Mouse (Mus musculus) forebrain, embryonic 12.5 days (tissue): ENCODE data around the gene Szrd1. TPM values are rescaled to one million over a fixed set of nuclear protein-coding genes. Genes with fewer than 3 reads are reported as not detected.
"Not testable (repeated sequence)": the region's sequence is repeated elsewhere in the genome, so short reads cannot be mapped to it uniquely, and the experiment has no call there.

Experiments
- ATAC-seq: fragments of 200-750 bp; cut with Nextera tagmentation; 2 replicates; pipeline ENCODE4 v1.8.0; 2017; ENCODE audit warnings: moderate TSS enrichment; ENCODE audit not compliant: low FRiP score
- H3K27ac ChIP-seq: fragments of 300-500 bp; sonication (generic); 2 replicates; pipeline ENCODE4 v1.5.1; 2016; ENCODE audit warnings: mild to moderate bottlenecking
- H3K27me3 ChIP-seq: fragments of 300-500 bp; sonication (generic); 2 replicates; pipeline ENCODE4 v1.6.1; 2016; ENCODE audit warnings: mild to moderate bottlenecking
- H3K36me3 ChIP-seq: fragments of 300-500 bp; sonication (generic); replicated peaks from 2 replicates; pipeline ENCODE4 v1.6.1; 2016; ENCODE audit warnings: mild to moderate bottlenecking
- H3K4me1 ChIP-seq: fragments of 300-500 bp; sonication (generic); 2 replicates; pipeline ENCODE4 v1.6.1; 2016
- H3K4me2 ChIP-seq: fragments of 300-500 bp; sonication (generic); 2 replicates; pipeline ENCODE4 v1.6.1; 2016; ENCODE audit warnings: mild to moderate bottlenecking, moderate library complexity
- H3K4me3 ChIP-seq: fragments of 300-500 bp; sonication (generic); replicated peaks from 2 replicates; pipeline ENCODE4 v1.5.1; 2016; ENCODE audit warnings: mild to moderate bottlenecking
- H3K9ac ChIP-seq: fragments of 300-500 bp; sonication (generic); 2 replicates; pipeline ENCODE4 v1.6.1; 2016; ENCODE audit warnings: mild to moderate bottlenecking
- H3K9me3 ChIP-seq: fragments of 300-500 bp; sonication (generic); 2 replicates; pipeline ENCODE4 v1.6.1; 2016
- WGBS: fragments of 180-500 bp; shearing (Covaris S2); methylation state at CpG from one replicate; pipeline ENCODE4 v1.1.7; 2016; 5-methylcytosine and 5-hydroxymethylcytosine counted together
- polyA plus RNA-seq: library from polyadenylated mRNA; unstranded; fragments of >200 nt; fragmentation: Nextera tagmentation; extraction: Ambion mirVana; gene quantifications from 2 replicates; pipeline ENCODE4 v1.2.1, GENCODE M21; 2016

Gene Szrd1
- polyA plus RNA-seq, 1 experiment from 2014 or later = 36.4 TPM

DNA sequence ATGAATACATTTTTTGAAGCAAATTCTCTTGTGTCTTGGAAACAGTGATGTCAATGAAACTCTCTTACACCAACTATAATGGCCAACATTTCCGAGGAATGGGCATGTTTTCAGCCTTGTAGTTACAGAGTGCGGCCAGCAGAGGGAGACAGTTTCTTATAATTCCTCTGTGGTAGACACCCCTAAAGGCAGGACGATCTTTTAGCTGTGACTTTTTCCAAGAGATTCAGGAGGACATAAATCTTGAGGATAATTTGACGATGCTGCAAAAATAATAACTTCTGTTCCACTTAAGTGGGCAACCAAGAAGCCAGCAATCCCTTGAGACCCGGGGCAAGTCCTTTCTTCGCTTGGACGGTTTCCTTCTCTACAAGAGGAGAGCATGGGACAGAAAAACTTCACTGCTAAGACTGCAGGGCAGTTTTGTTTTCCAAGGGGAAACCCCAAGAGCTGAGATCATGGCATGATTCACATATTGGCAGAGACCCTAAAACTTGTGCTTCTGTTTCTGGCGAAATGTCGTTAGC is 2.8 kb upstream of the Szrd1 start:
- Histone ChIP-seq H3K9me3 (no peaks in the 10 kb centered on the region), H3K4me3 (no peak overlapping the region), H3K9ac (no peak overlapping the region), H3K36me3 (no peaks in the 10 kb centered on the region), H3K4me1 (peaks cover 15% of the 10 kb centered on the region), H3K27ac (no peak overlapping the region), H3K4me2 (no peak overlapping the region), H3K27me3 (0 out of 2 replicates have a peak, but pooled peaks cover 3% of the 10 kb centered on the region)
- no peak for ATAC-seq
- 31% methylated on average over 9 of the region's 9 CpGs for WGBS

DNA sequence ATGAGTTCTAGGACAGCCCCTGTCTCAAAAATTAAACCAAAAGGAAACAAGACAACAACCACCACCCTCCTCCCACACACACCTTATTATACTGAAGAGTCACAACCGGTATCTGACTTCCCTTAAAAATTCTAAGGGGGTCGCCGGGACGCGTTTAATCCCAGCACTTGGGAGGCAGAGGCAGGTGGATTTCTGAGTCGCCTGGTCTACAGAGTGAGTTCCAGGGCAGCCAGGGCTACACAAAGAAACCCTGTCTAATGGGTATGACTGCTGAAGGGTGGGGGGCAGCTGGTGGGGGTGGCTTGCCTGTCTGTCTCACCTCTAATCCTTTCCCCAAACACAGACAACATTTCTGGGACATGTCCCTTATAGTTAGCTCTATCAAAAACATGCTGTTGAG is 1.4 kb upstream of the Szrd1 start:
- Histone ChIP-seq H3K36me3 (no peaks in the 10 kb centered on the region), H3K27ac (no peak overlapping the region), H3K9ac (no peak overlapping the region), H3K4me2 (no peak overlapping the region), H3K4me3 (no peak overlapping the region), H3K4me1 (peaks cover 25% of the 10 kb centered on the region), H3K9me3 (no peaks in the 10 kb centered on the region), H3K27me3 (0 out of 2 replicates have a peak, but pooled peaks cover 3% of the 10 kb centered on the region)
- no peak for ATAC-seq
- 92% methylated on average over 6 of the region's 6 CpGs for WGBS

DNA sequence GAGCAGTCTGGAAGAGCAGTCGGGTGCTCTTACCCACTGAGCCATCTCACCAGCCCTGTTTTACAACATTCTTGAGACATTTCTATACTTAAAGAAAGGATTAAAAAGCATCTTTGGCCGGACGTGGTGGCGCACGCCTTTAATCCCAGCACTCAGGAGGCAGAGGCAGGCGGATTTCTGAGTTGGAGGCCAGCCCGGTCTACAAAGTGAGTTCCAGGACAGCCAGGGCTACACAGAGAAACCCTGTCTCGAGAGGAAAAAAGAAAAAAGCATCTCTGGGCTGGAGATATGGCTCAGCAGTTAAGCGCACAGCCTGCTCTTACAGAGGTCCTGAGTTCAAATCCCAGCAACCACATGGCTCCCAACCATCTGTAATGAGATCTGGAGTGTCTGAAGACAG is 779 bp upstream of the Szrd1 start:
- not testable (repeated sequence) for H3K27ac ChIP-seq, H3K9ac ChIP-seq, H3K36me3 ChIP-seq, H3K27me3 ChIP-seq, H3K4me2 ChIP-seq, H3K9me3 ChIP-seq, H3K4me3 ChIP-seq, ATAC-seq
- H3K4me1 ChIP-seq = peaks cover 29% of the 10 kb centered on the region
- 93% methylated on average over 9 of the region's 9 CpGs for WGBS

DNA sequence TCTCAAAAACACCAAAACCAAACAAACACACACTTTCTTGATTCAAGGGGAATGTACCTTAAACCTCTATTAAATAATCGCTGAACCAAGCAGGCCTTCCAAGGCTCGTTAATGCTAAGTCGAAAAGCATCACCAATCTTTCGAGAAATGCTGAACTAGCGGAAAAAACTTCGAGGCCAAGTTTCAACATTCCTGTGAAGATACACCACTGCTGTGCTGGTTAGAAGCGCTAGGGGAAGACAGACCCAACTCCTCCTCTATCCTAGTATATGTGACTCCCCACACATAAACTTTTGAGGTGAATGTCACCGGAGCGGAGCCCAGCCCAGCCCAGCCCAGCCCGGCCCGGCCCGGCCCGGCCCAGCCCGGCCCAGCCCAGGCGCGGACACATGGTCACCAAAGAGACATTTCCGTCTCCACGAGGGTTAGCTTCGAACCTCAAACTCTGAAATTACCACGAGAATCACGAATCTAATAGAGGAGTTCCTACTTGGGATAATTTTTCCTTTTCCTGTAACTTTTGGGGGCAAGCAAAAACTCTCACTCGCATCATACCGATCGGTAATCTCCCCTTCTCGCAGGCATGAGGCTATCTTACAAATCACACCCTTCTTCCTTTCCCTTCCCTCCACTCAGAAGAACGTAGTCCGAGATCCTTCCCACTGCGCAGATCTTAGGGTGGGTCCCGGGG is 1.0 kb downstream of the Szrd1 start:
- 5% methylated on average over 29 of the region's 29 CpGs for WGBS
- peak; percentile 7; the same call in 1 of the 2 replicates for ATAC-seq
- H3K4me1 ChIP-seq = peaks cover 44% of the 10 kb centered on the region

DNA sequence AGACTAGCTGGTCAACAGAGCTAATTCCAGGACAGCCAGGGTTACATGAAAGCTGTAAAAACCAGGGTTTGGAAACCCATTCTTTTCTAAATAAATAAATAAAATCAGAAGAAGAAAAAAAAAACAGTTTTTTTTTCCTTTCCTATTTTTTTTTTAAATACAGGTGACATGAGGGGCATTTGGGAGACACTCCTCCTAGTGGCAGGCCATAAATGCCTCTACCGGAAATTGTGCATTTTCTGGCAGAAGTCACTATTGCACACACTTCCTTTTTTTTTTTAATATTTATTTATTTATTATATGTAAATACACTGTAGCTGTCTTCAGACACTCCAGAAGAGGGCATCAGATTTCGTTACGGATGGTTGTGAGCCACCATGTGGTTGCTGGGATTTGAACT is 1.8 kb downstream of the Szrd1 start:
- peak overlapping the region; percentile 25; the same call in 1 of the 2 replicates for H3K9ac ChIP-seq
- not testable (repeated sequence) for H3K9me3 ChIP-seq, H3K27me3 ChIP-seq, H3K36me3 ChIP-seq, H3K4me2 ChIP-seq, H3K27ac ChIP-seq, ATAC-seq, H3K4me3 ChIP-seq
- WGBS = 74% methylated on average over 3 of the region's 3 CpGs
- peaks cover 51% of the 10 kb centered on the region for H3K4me1 ChIP-seq

More for the DNA sequence above, 1.0 kb downstream of the Szrd1 start:
- peak overlapping the region; percentile 89 for H3K4me3 ChIP-seq
- H3K27me3 ChIP-seq = no peaks in the 10 kb centered on the region
- peak overlapping the region; percentile 93 for H3K27ac ChIP-seq
- H3K36me3 ChIP-seq = no peaks in the 10 kb centered on the region
- peak overlapping the region; percentile 90 for H3K9ac ChIP-seq
- peak overlapping the region; percentile 95 for H3K4me2 ChIP-seq
- no peaks in the 10 kb centered on the region for H3K9me3 ChIP-seq

DNA sequence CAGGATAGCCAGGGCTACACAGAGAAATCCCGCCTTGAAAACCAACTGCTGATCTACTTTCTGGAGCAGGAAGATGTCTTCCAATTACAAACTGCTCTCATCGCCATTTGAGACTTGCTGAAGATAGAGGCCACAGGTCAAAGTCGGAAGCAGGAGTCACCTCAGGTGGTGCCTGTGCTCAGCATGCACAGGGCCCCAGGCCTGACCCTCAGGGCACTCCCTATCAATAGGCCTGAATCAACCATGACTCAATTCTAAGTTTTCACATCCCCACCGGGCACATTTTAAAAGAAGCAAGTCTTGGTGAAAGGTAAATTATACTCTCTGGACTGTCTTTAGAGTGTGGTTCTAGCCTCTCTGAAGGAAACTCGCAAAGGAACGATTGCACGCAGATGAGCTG is 3.4 kb downstream of the Szrd1 start:
- H3K4me1 ChIP-seq = peaks cover 67% of the 10 kb centered on the region
- H3K27me3 ChIP-seq = no peaks in the 10 kb centered on the region
- no peaks in the 10 kb centered on the region for H3K9me3 ChIP-seq
- ATAC-seq = no peak
- H3K4me2 ChIP-seq = no peak overlapping the region
- H3K4me3 ChIP-seq = no peak overlapping the region
- H3K9ac ChIP-seq = no peak overlapping the region
- WGBS = 74% methylated on average over 7 of the region's 7 CpGs
- H3K27ac ChIP-seq = no peak overlapping the region
- H3K36me3 ChIP-seq = no peaks in the 10 kb centered on the region

DNA sequence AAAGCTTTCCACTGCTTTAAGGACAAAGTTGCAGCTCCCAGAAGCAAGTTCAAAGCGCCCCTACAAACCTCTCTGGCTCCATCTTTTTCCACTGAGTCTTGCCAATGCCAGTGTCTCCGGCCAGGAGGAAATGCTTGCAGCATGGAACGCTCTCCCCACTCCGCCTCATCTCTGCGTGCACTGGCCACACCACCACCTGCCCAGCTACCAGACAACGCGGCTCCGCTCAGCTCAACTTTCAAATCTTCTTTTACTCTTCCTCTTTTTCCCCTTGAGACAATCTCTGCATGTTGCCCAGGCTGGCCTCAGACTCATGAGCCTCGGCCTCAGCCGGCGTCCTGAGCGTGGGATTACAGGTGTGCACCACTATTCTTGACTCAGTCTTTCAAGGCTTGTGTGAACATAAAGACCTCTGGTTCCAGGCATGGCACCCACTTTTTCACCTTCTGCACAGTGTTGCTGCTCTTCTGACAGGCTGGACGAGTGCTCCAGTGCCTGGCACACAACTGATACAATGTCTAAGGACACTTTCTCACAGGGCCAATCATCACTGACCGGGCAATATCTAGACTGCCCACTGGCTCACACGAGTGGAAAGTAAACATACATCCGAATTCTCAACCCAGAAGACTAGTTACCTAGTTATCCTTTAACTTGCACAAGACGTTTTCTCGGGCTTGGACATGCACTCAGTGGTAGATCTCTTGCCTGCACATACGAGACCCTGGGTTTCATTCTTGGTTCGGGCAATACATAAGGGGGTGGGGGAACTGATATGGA is 4.6 kb downstream of the Szrd1 start:
- Histone ChIP-seq H3K36me3 (no peaks in the 10 kb centered on the region), H3K9ac (peak overlapping the region; percentile 17; the same call in 1 of the 2 replicates), H3K27me3 (no peaks in the 10 kb centered on the region), H3K4me3 (no peak overlapping the region), H3K4me2 (no peak overlapping the region), H3K9me3 (no peaks in the 10 kb centered on the region), H3K27ac (peak overlapping the region; percentile 74), H3K4me1 (peaks cover 68% of the 10 kb centered on the region)
- WGBS = 61% methylated on average over 20 of the region's 20 CpGs
- no peak for ATAC-seq

DNA sequence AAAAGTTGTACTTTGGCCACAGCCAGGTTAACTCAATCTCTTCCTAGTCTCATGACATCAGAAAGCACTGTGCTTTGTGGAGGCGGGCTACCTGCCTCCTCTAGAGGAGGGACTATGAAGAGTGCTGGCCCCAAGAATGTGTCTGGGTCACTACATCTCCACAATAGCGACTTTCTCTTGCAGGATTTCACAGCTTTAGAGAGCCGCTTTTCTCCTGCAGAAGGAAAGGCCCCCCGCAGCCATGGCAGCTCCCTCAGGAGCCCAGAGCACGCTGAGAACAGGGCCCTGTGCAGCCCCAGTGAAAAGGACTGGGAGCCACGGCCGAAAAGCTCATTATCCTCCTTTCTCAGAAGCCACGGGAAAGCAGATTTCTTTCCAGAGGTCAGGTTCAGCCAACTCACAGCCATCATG is 5.5 kb downstream of the Szrd1 start:
- Histone ChIP-seq H3K4me1 (peaks cover 68% of the 10 kb centered on the region), H3K4me2 (peak overlapping the region; percentile 19), H3K27ac (peak overlapping the region; percentile 74), H3K9ac (0 out of 2 replicates have a peak overlapping the region, but pooled peaks have one; percentile 17), H3K4me3 (no peak overlapping the region), H3K36me3 (no peaks in the 10 kb centered on the region), H3K27me3 (no peaks in the 10 kb centered on the region), H3K9me3 (no peaks in the 10 kb centered on the region)
- ATAC-seq = no peak
- 14% methylated on average over 8 of the region's 8 CpGs for WGBS

DNA sequence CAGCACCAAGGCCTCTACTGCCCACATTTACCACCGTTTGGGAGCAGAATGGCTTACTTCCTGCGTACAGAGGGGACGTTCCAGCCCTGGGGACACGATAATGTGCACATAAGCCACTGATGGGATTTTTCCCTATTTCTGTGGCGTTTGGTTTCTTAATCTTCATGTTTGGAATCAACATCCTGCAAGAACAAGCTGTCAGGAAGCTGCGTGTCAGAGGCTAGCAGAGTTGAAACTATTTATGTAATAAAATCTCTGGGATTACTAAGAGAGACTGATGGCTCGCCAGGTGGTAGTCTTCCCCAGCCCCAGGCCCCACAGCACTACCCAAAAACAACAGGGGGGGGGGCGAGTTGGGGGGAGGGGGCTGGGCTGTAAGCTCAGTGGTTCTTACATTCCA is 6.3 kb downstream of the Szrd1 start:
- Histone ChIP-seq H3K36me3 (no peaks in the 10 kb centered on the region), H3K4me1 (peaks cover 63% of the 10 kb centered on the region), H3K27me3 (no peaks in the 10 kb centered on the region), H3K9me3 (no peaks in the 10 kb centered on the region), H3K9ac (no peak overlapping the region), H3K4me2 (no peak overlapping the region), H3K27ac (no peak overlapping the region), H3K4me3 (no peak overlapping the region)
- 66% methylated on average over 8 of the region's 8 CpGs for WGBS
- ATAC-seq = no peak

DNA sequence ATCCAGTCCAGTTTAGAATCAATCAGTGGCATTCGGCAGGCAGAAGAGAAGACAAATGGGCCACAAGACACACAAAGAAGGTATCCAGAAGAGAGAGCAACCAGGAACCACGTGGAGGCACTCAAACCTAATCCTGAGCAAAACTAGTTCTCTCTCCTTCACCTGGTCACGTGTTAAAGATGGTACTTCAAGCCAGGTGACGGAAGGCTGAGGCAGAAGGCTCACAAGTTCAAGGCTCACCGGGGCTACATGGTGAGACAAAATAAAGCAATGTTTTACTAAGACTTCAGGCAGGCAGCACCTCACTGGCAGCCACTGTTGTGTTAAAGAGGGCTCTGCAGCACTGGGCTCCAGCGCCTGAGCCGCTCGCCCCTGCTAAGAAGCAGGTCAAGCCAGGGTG is 7.4 kb downstream of the Szrd1 start:
- no peak overlapping the region for H3K4me2 ChIP-seq
- ATAC-seq = no peak
- H3K9ac ChIP-seq = no peak overlapping the region
- no peaks in the 10 kb centered on the region for H3K27me3 ChIP-seq
- no peak overlapping the region for H3K27ac ChIP-seq
- H3K4me3 ChIP-seq = no peak overlapping the region
- no peaks in the 10 kb centered on the region for H3K9me3 ChIP-seq
- no peaks in the 10 kb centered on the region for H3K36me3 ChIP-seq
- 61% methylated on average over 8 of the region's 8 CpGs for WGBS
- H3K4me1 ChIP-seq = peaks cover 55% of the 10 kb centered on the region

DNA sequence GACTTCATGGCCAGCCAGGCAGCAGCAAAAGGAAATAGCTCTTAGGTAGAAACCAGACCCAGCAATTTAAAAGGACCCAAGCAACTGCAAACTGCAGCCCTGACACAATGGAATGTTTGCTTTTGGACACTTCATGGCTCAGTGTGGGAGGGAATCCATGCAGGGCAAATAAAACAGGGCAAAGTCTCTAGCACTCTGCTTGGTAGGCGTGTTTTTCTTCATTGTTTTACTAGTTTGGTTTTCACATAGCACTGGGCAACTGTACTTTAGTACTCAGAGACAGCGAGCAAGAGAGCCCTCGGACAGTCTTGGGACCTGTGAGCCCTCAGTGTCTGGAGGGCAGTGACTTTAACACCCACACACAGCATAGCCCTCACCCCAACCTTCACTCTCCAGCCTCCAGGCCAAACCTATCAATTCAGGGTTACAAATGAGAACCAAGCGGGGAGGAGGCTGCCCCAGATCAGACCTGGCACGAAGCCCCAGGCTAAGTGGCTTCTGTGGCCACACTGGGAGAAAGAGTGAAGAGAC is 8.0 kb downstream of the Szrd1 start:
- Histone ChIP-seq H3K9me3 (no peaks in the 10 kb centered on the region), H3K4me2 (no peak overlapping the region), H3K27me3 (no peaks in the 10 kb centered on the region), H3K4me3 (no peak overlapping the region), H3K36me3 (no peaks in the 10 kb centered on the region), H3K9ac (no peak overlapping the region), H3K27ac (no peak overlapping the region), H3K4me1 (peaks cover 49% of the 10 kb centered on the region)
- WGBS = 67% methylated on average over 5 of the region's 5 CpGs
- ATAC-seq = no peak

DNA sequence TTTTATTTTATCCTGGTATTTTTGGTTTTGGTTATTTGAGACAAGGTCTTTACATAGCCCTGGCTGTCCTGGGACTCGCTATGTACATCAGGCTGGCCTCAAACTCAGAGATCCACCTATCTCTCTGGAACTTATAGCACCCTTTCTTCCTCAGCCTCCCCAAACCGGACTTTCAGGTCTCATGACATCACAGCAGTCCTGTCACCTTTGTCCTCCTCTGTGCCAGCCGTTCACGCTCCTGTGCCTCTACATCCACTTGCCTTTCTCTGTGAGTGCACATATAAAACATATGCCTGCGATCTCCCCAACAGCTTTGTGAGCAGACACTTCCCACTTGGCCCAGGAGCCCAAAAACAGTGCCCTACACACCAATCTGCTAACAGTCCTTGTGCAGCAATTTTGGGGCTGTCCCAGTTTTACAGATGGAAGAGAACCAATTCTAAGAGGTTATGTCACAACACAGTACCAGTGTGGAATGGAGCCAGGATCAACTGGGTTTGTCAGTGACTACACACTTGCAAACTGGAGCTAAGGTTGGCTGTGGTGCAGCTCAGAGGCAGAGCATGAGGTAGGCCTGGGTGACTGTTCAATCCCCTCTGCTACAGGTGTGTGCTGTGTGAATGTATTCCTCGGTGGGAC is 8.8 kb downstream of the Szrd1 start:
- peaks cover 41% of the 10 kb centered on the region for H3K4me1 ChIP-seq
- 0 out of 2 replicates have a peak overlapping the region, but pooled peaks have one; percentile 32 for H3K27ac ChIP-seq
- no peaks in the 10 kb centered on the region for H3K9me3 ChIP-seq
- no peak overlapping the region for H3K4me3 ChIP-seq
- no peak overlapping the region for H3K4me2 ChIP-seq
- no peak for ATAC-seq
- no peak overlapping the region for H3K9ac ChIP-seq
- 81% methylated on average over 6 of the region's 6 CpGs for WGBS
- H3K36me3 ChIP-seq = peaks cover 5% of the 10 kb centered on the region; the same call in 1 of the 2 replicates
- no peaks in the 10 kb centered on the region for H3K27me3 ChIP-seq
